Mouse (Mus musculus): ENCODE results near the gene March6.

DNA sequence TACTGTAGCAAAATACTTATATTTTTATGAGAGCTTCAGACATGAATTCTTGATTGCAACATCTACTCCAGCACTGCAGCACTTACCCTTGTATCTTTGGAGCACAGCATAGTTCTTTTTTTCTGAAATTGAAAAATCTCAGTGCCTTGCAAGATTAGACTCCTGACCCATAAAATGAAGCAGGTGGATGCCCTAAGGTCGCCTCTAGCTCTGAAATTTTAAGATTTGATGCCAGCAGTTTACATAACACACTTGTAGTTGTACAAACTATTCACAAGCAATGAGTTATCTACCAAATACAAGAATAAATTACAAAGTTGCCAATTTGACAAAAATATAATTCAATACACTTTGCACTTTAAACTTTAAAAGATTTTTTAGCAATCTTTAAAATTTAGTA, 4.4 kb downstream of the March6 start:
- no peak for TF ChIP-seq CTCF (IDR thresholded peaks at IDR 0.05; ENCODE audit: control insufficient read depth, insufficient read depth, insufficient replicate concordance, low read depth, low read length)
- no peak for TF ChIP-seq POLR2A (IDR thresholded peaks at IDR 0.05; ENCODE audit: control insufficient read depth, low read depth, low read length)

Data from testis, adult 2 months (tissue).